In the genomic region with DNA sequence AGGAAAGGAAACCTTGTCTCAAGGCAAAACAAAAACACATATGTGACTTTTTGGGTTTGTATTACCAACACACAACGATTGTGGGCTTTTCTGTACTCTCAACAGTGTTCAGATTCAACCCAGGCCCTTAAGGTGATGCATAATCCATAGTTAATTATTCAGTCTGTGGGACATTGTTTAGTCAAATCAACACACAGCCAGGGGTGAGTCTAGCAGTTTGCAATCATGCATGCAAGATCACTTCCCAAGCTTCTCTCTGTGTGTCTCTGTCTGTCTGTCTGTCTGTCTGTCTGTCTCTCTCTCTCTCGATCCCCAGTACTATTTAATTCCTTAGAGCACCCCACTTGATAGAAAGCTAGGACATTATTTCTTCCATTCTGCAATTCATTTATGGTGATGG, we compare ENCODE assay signal across 20 mouse cellular contexts. TPM values are rescaled to one million over a fixed set of nuclear protein-coding genes. Genes with fewer than 3 reads are reported as not detected.
"Had no signal": no experiment of that assay in that cellular context is flagged by ENCODE, and none has a peak within 500 bp of the region (broad histone marks: within the 10 kb centered on the region; RNA-seq: fewer than 3 reads in every experiment).

No protein-coding gene starts in this region.

- ATAC-seq: intestine, postnatal 0 days; liver, postnatal 0 days; lung, postnatal 0 days; midbrain, embryonic 15.5 days had no signal

- H3K27me3 ChIP-seq: limb, embryonic 12.5 days; limb, embryonic 15.5 days; midbrain, embryonic 12.5 days; midbrain, embryonic 15.5 days; neural tube, embryonic 12.5 days; neural tube, embryonic 15.5 days had no signal

- H3K36me3 ChIP-seq: limb, embryonic 15.5 days; midbrain, embryonic 12.5 days; midbrain, embryonic 15.5 days; neural tube, embryonic 12.5 days; neural tube, embryonic 15.5 days had no signal

- H3K4me1 ChIP-seq: limb, embryonic 15.5 days; midbrain, embryonic 15.5 days; neural tube, embryonic 12.5 days; neural tube, embryonic 15.5 days had no signal

- H3K27ac ChIP-seq: kidney, postnatal 0 days; limb, embryonic 12.5 days; limb, embryonic 15.5 days; liver, embryonic 14.5 days; macrophage; midbrain, embryonic 12.5 days; midbrain, embryonic 15.5 days; neural tube, embryonic 12.5 days; neural tube, embryonic 15.5 days had no signal

- H3K4me2 ChIP-seq: limb, embryonic 12.5 days; limb, embryonic 15.5 days; liver, embryonic 11.5 days; lung, embryonic 14.5 days; midbrain, embryonic 12.5 days; midbrain, embryonic 15.5 days; neural tube, embryonic 12.5 days; neural tube, embryonic 15.5 days had no signal

- H3K9ac ChIP-seq: limb, embryonic 12.5 days; limb, embryonic 15.5 days; liver, embryonic 14.5 days; liver, postnatal 0 days; lung, embryonic 14.5 days; midbrain, embryonic 12.5 days; midbrain, embryonic 15.5 days; neural tube, embryonic 12.5 days; neural tube, embryonic 15.5 days had no signal

- H3K4me3 ChIP-seq: limb, embryonic 12.5 days; limb, embryonic 15.5 days; midbrain, embryonic 12.5 days; midbrain, embryonic 15.5 days; neural tube, embryonic 12.5 days; neural tube, embryonic 15.5 days had no signal

- DNase-seq: kidney, postnatal 4 days; left cerebral cortex, postnatal 4 days; liver, postnatal 0 days; lung, embryonic 14.5 days; right cerebral cortex, adult 18-20 months; right cerebral cortex, postnatal 14 days; right cerebral cortex, postnatal 4 days; thymus, postnatal 25 days had no signal

- H3K9me3 ChIP-seq: limb, embryonic 12.5 days; limb, embryonic 15.5 days; midbrain, embryonic 12.5 days; midbrain, embryonic 15.5 days; neural tube, embryonic 12.5 days; neural tube, embryonic 15.5 days had no signal

RNA-seq across cellular contexts. Expression of a gene that starts 10.0 kb away (rescaled TPM):
- polyA plus RNA-seq: macrophage had no signal
